ENCODE assay signal across 19 mouse cellular contexts in the genomic region with DNA sequence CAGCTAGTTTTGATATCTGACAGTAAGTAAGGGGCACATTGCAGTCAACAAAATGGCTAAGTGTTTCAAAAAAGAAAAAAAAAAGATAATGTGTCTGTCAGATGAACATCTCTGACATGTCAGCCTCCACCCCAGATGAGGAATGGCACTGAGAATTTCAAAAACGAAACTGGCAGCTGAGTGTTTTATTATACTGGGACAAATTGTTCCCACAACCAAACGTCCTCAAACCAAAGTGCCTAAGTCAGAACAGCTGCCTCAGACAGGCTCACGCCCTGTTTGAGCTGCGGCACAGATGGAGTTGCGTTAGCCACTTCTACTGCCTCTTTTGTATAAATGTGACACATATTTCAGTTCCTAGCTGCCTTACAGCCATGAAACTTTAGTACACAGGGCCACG. TPM values are rescaled to one million over a fixed set of nuclear protein-coding genes. Genes with fewer than 3 reads are reported as not detected.
DNase-seq lines count a peak whose midpoint lies in the region; ATAC-seq and TF ChIP-seq lines count a peak whose summit lies in the region.
"Had no signal": no experiment of that assay in that cellular context is flagged by ENCODE, and none has a peak within 500 bp of the region (broad histone marks: within the 10 kb centered on the region; RNA-seq: fewer than 3 reads in every experiment).

No protein-coding gene starts in this region.

- peak; percentile 92 for TF ChIP-seq EP300 in lung, postnatal 0 days (IDR thresholded peaks at IDR 0.05)

- H3ac ChIP-seq in myocyte (ENCODE audit: control insufficient read depth, insufficient read length), result no peak overlapping the region

- TF ChIP-seq POLR2A in lung, adult 2 months (IDR thresholded peaks at IDR 0.05; ENCODE audit: borderline replicate concordance, extremely low read depth, low read depth, low read length), result no peak
- TF ChIP-seq POLR2A in myocyte (IDR thresholded peaks at IDR 0.05; ENCODE audit: insufficient read length, low read depth), result no peak

- H3K36me3 ChIP-seq in forebrain, embryonic 13.5 days (ENCODE audit: poor library complexity, severe bottlenecking), result no peaks in the 10 kb centered on the region
- H3K36me3 ChIP-seq in forebrain, embryonic 11.5 days (ENCODE audit: control insufficient read depth, insufficient read depth, low read length), result no peaks in the 10 kb centered on the region
- H3K36me3 ChIP-seq in lung, embryonic 14.5 days (ENCODE audit: insufficient read depth), result no peaks in the 10 kb centered on the region
- H3K36me3 ChIP-seq in lung, postnatal 0 days (ENCODE audit: insufficient read depth, low read length), result no peaks in the 10 kb centered on the region
- no peaks in the 10 kb centered on the region for H3K36me3 ChIP-seq in myocyte (ENCODE audit: control insufficient read depth, insufficient read depth)
- H3K36me3 ChIP-seq: limb, embryonic 12.5 days; midbrain, embryonic 13.5 days; stomach, embryonic 15.5 days had no signal

- H3K27me3 ChIP-seq in forebrain, embryonic 13.5 days, result peaks cover 6% of the 10 kb centered on the region; the same call in 1 of the 2 replicates
- H3K27me3 ChIP-seq in forebrain, embryonic 11.5 days (ENCODE audit: control insufficient read depth, insufficient read depth, low read length), result peaks cover 2% of the 10 kb centered on the region; the same call in 1 of the 2 replicates
- H3K27me3 ChIP-seq in lung, embryonic 14.5 days (ENCODE audit: insufficient read depth, low read length), result peaks cover 12% of the 10 kb centered on the region
- no peaks in the 10 kb centered on the region for H3K27me3 ChIP-seq in lung, postnatal 0 days (replicated peaks; ENCODE audit: insufficient read depth, low read length)
- H3K27me3 ChIP-seq in myocyte (ENCODE audit: control insufficient read depth, insufficient read depth, insufficient read length), result no peaks in the 10 kb centered on the region
- H3K27me3 ChIP-seq: stomach, embryonic 15.5 days had no signal

- H3K4me2 ChIP-seq in forebrain, embryonic 13.5 days, result no peak overlapping the region
- no peak overlapping the region for H3K4me2 ChIP-seq in forebrain, embryonic 11.5 days (ENCODE audit: low read depth, low read length, severe bottlenecking)
- H3K4me2 ChIP-seq in lung, embryonic 14.5 days, result no peak overlapping the region
- no peak overlapping the region for H3K4me2 ChIP-seq in lung, postnatal 0 days (replicated peaks; ENCODE audit: low read depth, low read length)
- peak overlapping the region; percentile 30 for H3K4me2 ChIP-seq in myocyte (ENCODE audit: low read depth)
- H3K4me2 ChIP-seq: limb, embryonic 12.5 days; midbrain, embryonic 13.5 days; stomach, embryonic 15.5 days had no signal

- 73% methylated on average over 6 of the region's 6 CpGs for WGBS in forebrain, embryonic 13.5 days
- 83% methylated on average over 6 of the region's 6 CpGs for WGBS in forebrain, embryonic 11.5 days
- WGBS in lung, embryonic 14.5 days, result 40% methylated on average over 6 of the region's 6 CpGs
- WGBS in lung, adult 2 months, result 59% methylated on average over 6 of the region's 6 CpGs
- 45% methylated on average over 6 of the region's 6 CpGs for WGBS in lung, postnatal 0 days

- no peak overlapping the region for H3K27ac ChIP-seq in forebrain, embryonic 13.5 days
- H3K27ac ChIP-seq in forebrain, embryonic 11.5 days (ENCODE audit: low read depth, low read length), result no peak overlapping the region
- no peak overlapping the region for H3K27ac ChIP-seq in lung, embryonic 14.5 days (ENCODE audit: low read depth)
- no peak overlapping the region for H3K27ac ChIP-seq in lung, postnatal 0 days (ENCODE audit: low read length)
- H3K27ac ChIP-seq: kidney, postnatal 0 days; limb, embryonic 12.5 days; macrophage; midbrain, embryonic 13.5 days; stomach, embryonic 15.5 days had no signal

- ATAC-seq in forebrain, embryonic 13.5 days, result peak; percentile 19; the same call in 1 of the 2 replicates
- no peak for ATAC-seq in forebrain, embryonic 11.5 days (replicated peaks; ENCODE audit: low FRiP score)
- ATAC-seq in lung, embryonic 14.5 days (ENCODE audit: insufficient read depth), result no peak
- peak; percentile 87 for ATAC-seq in lung, postnatal 0 days
- ATAC-seq: hindbrain, embryonic 16.5 days; midbrain, embryonic 13.5 days had no signal

- no peaks in the 10 kb centered on the region for H3K79me2 ChIP-seq in myocyte (ENCODE audit: control insufficient read depth, insufficient read depth)

- H3K9ac ChIP-seq in forebrain, embryonic 13.5 days, result no peak overlapping the region
- H3K9ac ChIP-seq in forebrain, embryonic 11.5 days (ENCODE audit: low read length), result no peak overlapping the region
- H3K9ac ChIP-seq in lung, embryonic 14.5 days, result no peak overlapping the region
- H3K9ac ChIP-seq in lung, postnatal 0 days (replicated peaks; ENCODE audit: low read depth), result no peak overlapping the region
- H3K9ac ChIP-seq: limb, embryonic 12.5 days; midbrain, embryonic 13.5 days; stomach, embryonic 15.5 days had no signal

- H3K4me1 ChIP-seq in forebrain, embryonic 13.5 days, result no peaks in the 10 kb centered on the region
- H3K4me1 ChIP-seq in forebrain, embryonic 11.5 days (replicated peaks; ENCODE audit: control insufficient read depth, insufficient read depth, low read length), result no peaks in the 10 kb centered on the region
- H3K4me1 ChIP-seq in lung, embryonic 14.5 days (ENCODE audit: insufficient read depth), result no peaks in the 10 kb centered on the region
- H3K4me1 ChIP-seq in lung, adult 2 months (ENCODE audit: control insufficient read depth, insufficient read depth, low read length), result no peaks in the 10 kb centered on the region
- H3K4me1 ChIP-seq in lung, postnatal 0 days (ENCODE audit: insufficient read depth, low read depth, low read length), result no peaks in the 10 kb centered on the region
- H3K4me1 ChIP-seq: limb, embryonic 12.5 days; midbrain, embryonic 13.5 days; stomach, embryonic 15.5 days had no signal

- H3K4me3 ChIP-seq in forebrain, embryonic 13.5 days, result no peak overlapping the region
- H3K4me3 ChIP-seq in forebrain, embryonic 11.5 days (ENCODE audit: low read depth, low read length), result no peak overlapping the region
- H3K4me3 ChIP-seq in lung, embryonic 14.5 days (ENCODE audit: low read depth, low read length), result no peak overlapping the region
- H3K4me3 ChIP-seq in lung, adult 2 months (replicated peaks; ENCODE audit: extremely low read depth, low read depth, low read length), result no peak overlapping the region
- H3K4me3 ChIP-seq in lung, postnatal 0 days (ENCODE audit: low read depth, low read length), result no peak overlapping the region
- no peak overlapping the region for H3K4me3 ChIP-seq in myocyte
- H3K4me3 ChIP-seq: limb, embryonic 12.5 days; midbrain, embryonic 13.5 days; stomach, embryonic 15.5 days had no signal

- DNase-seq in forebrain, embryonic 11.5 days (ENCODE audit: low spot score), result no peak
- peak; percentile 4 for DNase-seq in lung, embryonic 14.5 days
- DNase-seq in lung, adult 2 months, result no peak
- peak; percentile 72 for DNase-seq in lung, postnatal 0 days (ENCODE audit: low spot score)
- DNase-seq in testis, postnatal 14 days (ENCODE audit: low spot score), result no peak
- no peak for DNase-seq in right cerebral cortex, adult 18-20 months
- DNase-seq: adrenal gland, postnatal 25 days; kidney, adult 2 months; kidney, postnatal 4 days; right cerebral cortex, postnatal 25 days; thymus, postnatal 25 days had no signal

- no peak for TF ChIP-seq CTCF in lung, embryonic 14.5 days (IDR thresholded peaks at IDR 0.05; ENCODE audit: low read depth)
- TF ChIP-seq CTCF in lung, adult 2 months (IDR thresholded peaks at IDR 0.05; ENCODE audit: insufficient read depth, low read length), result no peak
- TF ChIP-seq CTCF in lung, postnatal 0 days (IDR thresholded peaks at IDR 0.05), result no peak

- H3K9me3 ChIP-seq in forebrain, embryonic 13.5 days (replicated peaks), result no peaks in the 10 kb centered on the region
- H3K9me3 ChIP-seq in forebrain, embryonic 11.5 days (ENCODE audit: control insufficient read depth, low read length), result no peaks in the 10 kb centered on the region
- no peaks in the 10 kb centered on the region for H3K9me3 ChIP-seq in lung, embryonic 14.5 days (ENCODE audit: low read depth, low read length)
- H3K9me3 ChIP-seq in lung, postnatal 0 days (ENCODE audit: low read length), result no peaks in the 10 kb centered on the region
- H3K9me3 ChIP-seq: limb, embryonic 12.5 days; midbrain, embryonic 13.5 days; stomach, embryonic 15.5 days had no signal

TF ChIP-seq in myocyte, 11 proteins besides CTCF, POLR2A, EP300 and RAD21:
- TF ChIP-seq REST (IDR thresholded peaks at IDR 0.05; ENCODE audit: insufficient read depth, insufficient read length), result no peak
- TF ChIP-seq MYOD1 (IDR thresholded peaks at IDR 0.05; ENCODE audit: control insufficient read depth in 1 of 3, insufficient read length in 2 of 3, low read depth in 2 of 3), result peak in 2 of 3 experiments; percentile 60 to 82
- TF ChIP-seq TCF12 (IDR thresholded peaks at IDR 0.05; ENCODE audit: insufficient read depth, poor library complexity, severe bottlenecking), result peak; percentile 31
- peak; percentile 47 for TF ChIP-seq TCF3 (IDR thresholded peaks at IDR 0.05; ENCODE audit: insufficient read length, low read depth)
- no peak for TF ChIP-seq POLR2AphosphoS2 (IDR thresholded peaks at IDR 0.05; ENCODE audit: insufficient read length, low read depth)
- peak; percentile 42 to 80 (median 42) for TF ChIP-seq MYOG (IDR thresholded peaks at IDR 0.05; ENCODE audit: control insufficient read depth in 1 of 3, insufficient read depth in 1 of 3, insufficient read length in 2 of 3, low read depth in 2 of 3)

RNA-seq across cellular contexts. Expression of gene Phka2, which starts 7.0 kb away (rescaled TPM):
- polyA plus RNA-seq in forebrain, embryonic 13.5 days (2015; fragmentation: Nextera tagmentation; extraction: Ambion mirVana), result 14.0 and 15.3 TPM in 2 replicates
- polyA plus RNA-seq in forebrain, embryonic 11.5 days (2014; fragmentation: Nextera tagmentation; extraction: Ambion mirVana), result 21.1 and 23.1 TPM in 2 replicates
- polyA plus RNA-seq in lung, embryonic 14.5 days (2014; fragmentation: Nextera tagmentation; extraction: Ambion mirVana), result 15.1 and 15.6 TPM in 2 replicates
- polyA plus RNA-seq in lung, adult 2 months (2012; rRNA removed), result 11.1 and 15.0 TPM in 2 replicates
- polyA plus RNA-seq in lung, postnatal 0 days (2015; fragmentation: Nextera tagmentation; extraction: Ambion mirVana), result 9.9 and 11.8 TPM in 2 replicates
- polyA plus RNA-seq in myocyte (2012; fragmentation: generic; extraction: Trizol), result 12.1 TPM

Comparison
In these comparisons a context has a peak if more than half of its experiments do, and no peak if none do; other contexts are left out.
1. ATAC-seq: peak in forebrain, embryonic 13.5 days (single experiment) and lung, postnatal 0 days (single experiment); none in forebrain, embryonic 11.5 days (single experiment) and lung, embryonic 14.5 days (single experiment).
2. DNase-seq: peak in lung, embryonic 14.5 days (single experiment) and lung, postnatal 0 days (single experiment); none in forebrain, embryonic 11.5 days (single experiment), lung, adult 2 months (single experiment), testis, postnatal 14 days (single experiment) and right cerebral cortex, adult 18-20 months (single experiment).